Mouse (Mus musculus) ovary, adult 18-20 months (tissue): ENCODE data around the gene Trhde.

Source experiments
- DNase-seq: peaks from one replicate; pipeline ENCODE4 v3.0.0; 2022; ENCODE audit warnings: low spot score, mixed read lengths

Trhde gene

DNA sequence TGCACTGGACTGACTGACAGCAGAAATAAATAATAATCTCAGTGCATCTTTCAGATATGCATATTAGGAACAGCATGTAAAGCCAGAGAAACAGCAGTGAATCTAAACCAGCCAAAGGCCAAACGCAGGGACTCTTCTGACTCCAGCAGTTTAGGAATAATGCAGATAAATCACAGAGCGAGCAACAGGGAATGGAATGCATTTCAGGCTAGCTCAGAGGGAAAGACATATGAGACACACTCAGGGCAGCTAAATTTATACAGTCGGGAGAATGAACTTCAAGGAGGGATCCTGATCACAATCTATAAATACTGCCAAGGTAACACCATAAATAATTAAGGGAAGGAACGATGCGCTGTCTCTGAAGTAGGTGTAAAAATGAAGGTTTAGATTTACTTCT lies 66.4 kb downstream of the Trhde start:
- DNase-seq: no peak

DNA sequence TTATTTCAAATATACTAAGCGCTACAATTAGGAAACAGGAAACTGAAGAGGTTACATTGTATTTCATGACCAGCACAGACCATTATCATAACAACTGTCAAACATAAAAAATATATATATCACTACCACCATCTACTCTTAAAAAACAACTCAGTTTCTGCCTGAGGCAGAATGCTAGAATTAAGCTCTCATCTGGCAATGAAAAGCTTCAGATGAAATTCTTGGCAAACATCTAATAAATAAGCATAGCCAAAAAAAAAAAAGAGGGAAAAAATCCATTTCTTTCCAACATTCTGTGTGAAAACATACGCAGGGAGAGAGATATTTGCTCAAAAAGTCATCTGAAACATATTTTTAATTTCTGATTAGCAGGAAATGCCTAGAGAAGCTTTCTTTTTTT lies 67.0 kb downstream of the Trhde start:
- no peak for DNase-seq

DNA sequence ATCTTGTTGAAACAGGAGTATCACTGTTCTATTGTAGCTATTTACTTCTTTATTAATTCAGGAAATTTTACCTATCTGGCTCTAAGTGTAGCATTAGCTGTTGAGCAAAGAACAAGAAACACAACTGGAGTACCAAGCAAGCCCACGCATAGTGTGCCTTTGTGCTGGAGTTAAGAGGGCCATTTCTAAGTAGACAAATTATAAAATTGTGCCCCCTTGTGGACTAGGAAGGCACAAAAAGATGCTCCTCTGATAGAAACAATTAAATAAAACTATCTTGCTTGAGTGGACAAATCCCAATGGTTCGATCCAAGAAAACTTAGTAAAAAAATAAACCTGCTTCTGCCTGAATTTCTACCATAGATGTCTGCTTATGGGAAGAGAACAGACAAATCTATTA lies 76.5 kb downstream of the Trhde start:
- no peak for DNase-seq

DNA sequence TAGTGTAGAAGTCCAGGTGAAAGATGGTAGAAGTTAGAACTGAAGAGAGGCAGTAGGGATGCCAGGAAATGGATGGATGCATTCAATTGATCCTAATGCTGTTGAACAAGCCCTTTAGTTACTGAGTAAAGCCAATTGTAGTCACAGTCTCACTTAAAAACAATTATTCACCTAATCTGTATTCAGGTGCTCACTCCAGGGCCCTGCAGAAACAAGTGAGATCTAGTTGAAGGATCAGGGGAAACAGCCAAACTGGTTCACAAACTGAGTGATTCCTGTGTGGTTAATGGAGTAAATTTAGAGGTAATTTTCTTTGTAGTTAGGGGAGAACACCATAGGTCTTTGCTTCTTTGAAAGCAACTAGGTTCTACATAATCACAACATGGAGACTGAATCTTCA lies 100.3 kb downstream of the Trhde start:
- DNase-seq: no peak

DNA sequence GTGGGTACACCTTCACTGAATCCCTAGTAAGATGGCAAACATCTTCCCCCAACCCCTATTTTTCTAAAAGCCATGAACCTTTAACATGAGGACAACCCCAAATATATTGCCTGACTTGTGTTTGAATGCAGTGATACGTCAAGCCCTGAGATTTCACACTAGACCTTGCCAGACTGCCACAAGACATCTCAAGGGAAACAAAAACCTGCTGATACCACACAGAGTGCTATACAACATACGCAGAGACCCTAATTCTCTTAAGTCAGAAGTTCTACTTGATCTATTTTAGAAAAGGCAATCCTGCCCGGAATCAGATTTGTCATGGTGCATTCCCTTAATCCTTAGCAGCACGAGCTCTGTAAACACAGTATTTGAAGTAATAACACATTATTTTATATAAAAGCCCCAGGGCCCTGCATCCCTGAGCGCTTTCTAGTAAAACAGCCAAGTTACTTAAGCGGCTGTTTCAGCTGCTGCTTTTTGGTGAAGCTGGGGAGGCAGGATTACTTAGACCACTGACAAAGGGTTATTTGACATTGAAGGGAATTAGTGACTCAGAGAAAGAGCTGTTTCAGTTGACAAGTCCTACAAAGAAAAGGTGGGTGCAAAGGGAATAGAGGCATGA lies 130.2 kb downstream of the Trhde start:
- DNase-seq: no peak

DNA sequence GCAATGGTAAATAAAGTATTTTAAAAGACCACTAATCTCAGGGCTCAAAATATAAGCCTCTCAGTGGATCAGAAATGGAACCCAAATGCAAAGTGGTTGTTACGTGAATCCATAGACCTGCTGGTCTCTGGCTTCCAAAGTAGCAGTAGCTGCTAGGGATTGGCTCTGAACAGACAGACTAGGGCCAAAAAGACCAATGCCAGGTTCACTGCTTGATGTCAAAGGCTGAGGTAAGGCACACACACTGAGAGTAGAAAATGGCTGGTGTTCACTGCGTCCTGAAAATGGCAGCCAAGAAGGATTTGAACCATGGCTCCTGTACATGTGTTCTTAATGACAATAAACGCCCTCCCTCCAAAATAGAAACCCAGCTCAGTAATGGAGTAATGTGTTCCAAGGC lies 209.1 kb downstream of the Trhde start:
- DNase-seq: no peak

DNA sequence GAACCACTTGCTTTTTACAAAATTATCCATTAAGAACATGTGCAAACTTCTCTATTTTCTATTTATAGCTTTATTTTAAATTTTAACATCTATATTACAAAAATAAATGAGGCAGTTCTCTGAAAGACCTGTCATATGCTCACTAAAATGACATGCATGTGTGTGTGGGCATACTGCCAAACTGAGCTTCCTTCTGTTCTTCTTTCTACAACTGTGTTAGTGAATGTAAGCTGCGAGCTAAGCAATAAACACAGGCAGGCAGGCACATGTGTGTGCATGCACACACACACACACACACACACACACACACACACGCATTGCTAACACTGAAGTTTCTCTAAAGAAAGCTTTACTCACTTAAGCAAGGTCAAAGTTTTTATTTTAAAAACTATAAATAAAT lies 223.2 kb downstream of the Trhde start:
- DNase-seq: no peak

DNA sequence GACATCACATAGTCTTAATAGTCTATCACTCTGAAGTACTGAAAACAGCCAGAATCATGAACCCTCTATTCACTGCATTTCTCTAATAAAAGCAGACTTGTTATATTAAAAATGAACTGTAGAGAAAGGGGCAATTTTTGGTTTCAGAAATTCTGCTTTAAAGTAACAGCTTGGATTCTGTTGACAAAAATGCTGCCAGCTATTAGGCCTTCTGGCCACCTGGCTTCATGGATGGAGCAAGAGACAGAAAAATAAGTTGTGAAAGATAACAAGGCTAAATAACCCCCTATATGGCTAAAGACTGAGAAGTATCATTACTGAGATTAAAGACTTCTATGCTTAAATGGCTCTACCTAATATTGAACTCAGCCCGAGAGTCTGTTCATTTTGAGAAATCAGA lies 234.2 kb downstream of the Trhde start:
- DNase-seq: no peak

DNA sequence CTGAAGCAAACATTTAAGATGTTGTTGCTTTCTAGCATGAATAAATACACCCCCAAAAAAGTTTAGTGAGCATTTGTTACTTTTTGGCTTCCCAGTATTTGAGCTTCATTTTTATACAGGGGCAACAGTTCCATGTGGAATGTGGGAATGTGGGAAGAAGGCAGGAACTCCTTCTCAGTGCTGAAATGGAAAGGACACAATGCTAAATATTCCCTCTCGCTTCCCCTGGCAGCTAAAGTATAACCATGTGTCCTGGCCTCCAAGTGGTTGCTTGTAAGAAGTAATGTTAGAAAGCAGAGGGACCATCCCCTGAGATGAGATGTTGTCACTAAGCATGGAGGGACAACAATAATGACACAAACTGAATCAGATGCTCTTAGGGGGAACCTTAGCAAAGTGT lies 292.9 kb downstream of the Trhde start:
- no peak for DNase-seq

DNA sequence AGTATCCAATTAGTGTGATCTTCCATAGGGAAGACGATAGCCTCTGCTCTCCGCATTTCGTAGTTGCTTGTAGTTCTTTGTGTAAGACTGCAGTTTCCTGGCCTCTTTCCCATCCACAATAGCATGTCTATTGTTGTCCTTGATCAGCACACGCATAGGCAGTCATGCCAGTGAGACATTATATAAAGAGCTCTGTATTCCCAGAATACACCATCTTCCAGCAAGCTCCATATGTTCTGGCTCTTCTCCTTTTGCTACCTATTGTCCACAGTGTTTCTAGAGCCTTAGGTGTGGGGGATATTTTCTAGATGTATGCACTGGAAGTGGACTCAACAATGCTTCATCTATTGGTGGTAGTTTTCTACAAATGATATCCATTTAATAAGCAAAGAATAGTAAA lies 313.3 kb downstream of the Trhde start:
- no peak for DNase-seq

DNA sequence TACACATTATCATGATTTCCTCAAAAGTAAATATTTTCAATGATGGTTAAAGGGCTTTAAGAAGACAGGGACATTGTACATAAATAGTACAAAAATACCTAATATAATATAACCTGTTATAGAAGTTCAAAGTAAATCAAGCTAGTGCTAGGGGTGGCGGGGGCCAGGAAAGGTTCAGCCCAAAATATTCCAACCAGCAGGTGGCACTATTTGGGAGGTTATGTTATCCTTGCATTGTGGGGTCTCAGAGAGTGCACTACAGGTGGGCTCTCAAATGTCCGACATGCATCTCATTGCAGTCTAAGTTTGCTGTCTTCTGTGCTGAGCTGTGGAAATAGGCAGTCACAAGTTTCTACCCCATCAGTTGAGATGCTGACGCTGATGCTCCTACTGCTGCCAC lies 346.5 kb downstream of the Trhde start:
- no peak for DNase-seq

DNA sequence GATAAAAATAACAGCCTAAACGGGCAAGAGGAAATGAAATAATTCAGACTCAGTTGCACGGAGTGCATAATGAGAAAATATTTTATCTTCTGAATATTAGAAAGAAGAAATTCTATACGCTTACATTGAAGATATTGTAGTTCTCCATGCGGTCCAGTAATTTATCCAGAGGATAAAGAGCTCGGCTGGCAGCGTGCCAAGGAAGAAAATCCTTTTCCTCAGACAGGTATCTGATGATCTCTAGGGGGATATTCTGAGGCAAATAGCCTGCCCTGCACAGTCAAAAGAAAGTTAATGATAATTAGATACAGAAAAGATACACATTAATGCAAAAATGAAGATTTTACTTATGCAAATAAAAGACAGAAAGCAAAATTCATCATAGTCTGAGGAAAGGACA lies 354.0 kb downstream of the Trhde start:
- no peak for DNase-seq

DNA sequence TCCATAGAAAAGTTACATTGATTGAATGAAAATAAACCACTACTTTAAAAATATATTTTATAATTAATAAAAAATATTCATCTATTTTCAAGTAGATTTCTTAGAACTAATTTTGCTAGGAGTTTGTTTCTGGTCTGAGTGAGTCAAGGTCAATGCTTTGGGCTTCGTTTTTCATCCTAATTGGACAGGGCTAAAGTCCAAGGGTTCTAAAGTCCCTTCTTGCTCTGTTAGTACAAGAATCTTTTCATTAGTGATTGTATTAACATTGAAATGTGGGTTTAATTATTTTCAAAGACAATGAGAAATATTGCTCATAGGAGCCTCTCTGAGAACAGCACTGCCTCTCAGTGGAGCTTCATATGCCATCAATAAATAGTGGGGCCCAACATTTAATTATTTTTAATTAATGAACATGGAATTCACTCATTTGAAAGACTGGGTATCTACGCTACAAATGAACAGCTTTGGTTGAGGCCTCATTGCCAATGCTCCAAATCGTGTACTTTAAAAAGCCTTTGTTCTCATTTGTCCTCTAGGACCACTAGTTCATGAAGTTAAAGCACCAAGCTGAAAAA lies 383.1 kb downstream of the Trhde start:
- DNase-seq: no peak

DNA sequence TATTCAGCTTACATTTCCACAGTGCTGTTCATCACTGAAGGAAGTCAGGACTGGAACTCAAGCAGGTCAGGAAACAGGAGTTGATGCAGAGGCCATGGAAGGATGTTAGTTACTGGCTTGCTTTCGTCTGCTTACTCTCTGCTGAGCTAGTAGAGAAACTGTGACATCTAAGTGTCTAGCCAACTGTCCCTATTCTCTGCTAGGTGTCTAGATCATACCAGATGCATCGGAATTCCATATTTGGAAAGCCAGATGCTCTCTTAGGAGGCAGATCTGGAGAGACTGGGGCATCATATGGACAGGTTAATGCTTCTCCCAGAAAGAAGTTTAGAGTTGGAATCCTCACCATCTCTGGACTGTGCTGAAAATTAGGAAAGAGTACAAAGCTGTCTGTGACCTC lies 386.4 kb downstream of the Trhde start:
- no peak for DNase-seq

DNA sequence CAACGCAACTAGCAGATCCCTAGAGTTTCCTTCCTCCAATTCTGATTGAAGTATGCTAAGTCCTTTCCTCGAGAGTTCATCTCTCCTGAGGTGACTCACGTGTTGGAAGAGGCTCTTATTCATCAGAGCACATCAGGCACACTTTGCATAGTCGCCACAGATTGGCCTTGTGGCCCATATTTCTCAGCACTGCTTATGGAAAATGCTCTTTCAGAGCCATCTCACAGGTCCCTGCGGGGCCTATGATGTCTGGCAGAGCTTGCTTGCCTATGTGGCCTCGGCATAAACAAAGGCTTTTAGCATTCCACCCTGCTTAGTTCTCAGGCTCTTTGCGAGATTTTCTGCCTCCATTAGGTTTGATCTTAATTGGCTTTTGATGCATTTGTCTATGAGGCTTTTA lies 396.8 kb downstream of the Trhde start:
- DNase-seq: no peak

DNA sequence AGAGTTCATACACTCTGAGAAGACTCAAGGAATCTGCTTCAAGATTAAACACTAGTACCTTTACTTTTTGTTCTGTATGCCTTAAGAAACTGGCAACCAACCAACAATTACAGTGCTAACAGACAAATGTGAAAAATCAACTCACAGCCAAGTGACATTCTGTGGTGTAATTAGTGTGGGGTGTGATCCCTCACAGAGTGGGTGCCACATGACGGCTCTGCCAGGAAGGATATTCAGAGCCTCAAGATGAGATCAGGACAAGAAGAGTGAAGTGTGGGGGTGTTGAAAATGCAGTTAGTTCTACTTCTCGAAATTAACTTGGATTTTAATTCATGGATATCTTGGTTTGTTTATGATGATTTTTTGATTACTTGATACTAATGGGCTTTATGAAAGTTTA lies 398.3 kb downstream of the Trhde start:
- DNase-seq: no peak

DNA sequence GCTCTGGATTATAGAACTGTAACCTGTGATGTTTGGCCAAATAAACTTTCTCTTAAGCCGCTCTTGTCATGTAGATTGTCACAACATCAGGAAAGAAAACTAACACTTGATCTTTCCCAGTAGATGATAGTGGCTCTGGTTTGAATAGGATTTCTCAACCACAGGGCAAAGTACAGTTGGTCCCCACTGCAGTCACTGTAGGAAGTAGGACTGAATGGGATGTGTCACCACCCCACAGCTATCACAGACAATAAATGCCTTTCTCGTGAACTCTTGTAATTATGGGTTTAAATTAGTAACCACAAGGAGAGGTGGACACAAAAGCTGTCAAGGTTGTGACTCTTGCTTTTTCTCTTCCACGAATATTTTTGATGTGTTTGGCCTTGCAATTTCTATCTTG lies 431.3 kb downstream of the Trhde start:
- DNase-seq: no peak

DNA sequence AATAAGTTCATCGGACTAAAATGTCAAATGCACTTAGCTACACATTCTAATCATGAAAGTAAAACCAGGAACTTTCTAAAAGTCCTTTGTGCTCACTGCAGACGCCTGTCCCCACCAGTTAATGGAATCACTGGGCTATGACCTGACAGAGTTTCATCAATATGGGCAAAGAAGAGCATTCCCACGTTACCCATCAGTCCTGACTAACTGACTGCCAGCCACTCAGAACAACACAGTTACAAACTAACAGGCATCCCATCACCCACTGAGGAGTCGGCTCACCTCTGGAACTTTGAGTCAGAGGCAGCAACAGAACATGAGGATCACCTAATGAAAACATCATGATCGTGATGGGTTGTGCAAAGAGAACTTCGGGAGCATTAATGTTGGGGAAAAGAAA lies 438.7 kb downstream of the Trhde start:
- no peak for DNase-seq

DNA sequence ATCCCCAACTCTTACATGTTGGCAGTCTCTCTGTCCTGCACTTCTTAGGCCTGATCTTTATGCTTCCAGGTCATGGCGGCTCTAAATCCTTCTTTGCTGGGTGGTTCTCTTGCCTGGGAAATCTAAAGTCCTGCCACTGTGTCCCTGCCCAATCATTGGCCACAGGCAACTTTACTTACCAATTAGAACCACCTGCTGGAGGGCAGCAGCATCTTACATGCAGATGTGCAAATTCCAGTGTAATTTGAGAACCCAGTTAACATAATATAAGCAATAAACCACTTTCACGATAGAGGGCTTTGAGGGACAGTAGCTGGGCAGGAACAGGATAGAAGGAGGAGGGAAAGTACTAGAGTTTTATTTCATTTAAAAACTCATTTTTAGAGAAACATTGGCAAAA lies 439.5 kb downstream of the Trhde start:
- no peak for DNase-seq
